Mouse (Mus musculus): ENCODE data around the gene Liph. TPM values are rescaled to one million over a fixed set of nuclear protein-coding genes. Genes with fewer than 3 reads are reported as not detected.

Gene Liph
- polyA plus RNA-seq, 2 experiments = 0.56 to 0.80 TPM

GRCm38 (mm10) chr16:21983146-21983545 is 12.3 kb downstream of the Liph start:
- H3K9me3 ChIP-seq (ENCODE audit: control insufficient read depth, low read length) = no peaks in the 10 kb centered on the region
- H3K4me3 ChIP-seq (ENCODE audit: insufficient read depth in 1 of 2, low read depth in 2 of 2, low read length in 2 of 2) = no peak overlapping the region
- no peak for ATAC-seq (ENCODE audit: insufficient read depth)
- no peaks in the 10 kb centered on the region for H3K36me3 ChIP-seq (replicated peaks; ENCODE audit: control insufficient read depth, insufficient read depth, low read depth)
- TF ChIP-seq CTCF (IDR thresholded peaks at IDR 0.05; ENCODE audit: low read depth) = no peak
- no peak for TF ChIP-seq EP300 (IDR thresholded peaks at IDR 0.05; ENCODE audit: low read depth)
- 79% methylated on average over 9 of the region's 9 CpGs for WGBS (ENCODE audit: insufficient replicate concordance)
- no peaks in the 10 kb centered on the region for H3K27me3 ChIP-seq (ENCODE audit: control insufficient read depth, insufficient read depth, low read length)
- no peak overlapping the region for H3K9ac ChIP-seq (replicated peaks)
- DNase-seq (ENCODE audit: low read depth in 3 of 3, low spot score in 3 of 3) = no peak
- H3K4me2 ChIP-seq (ENCODE audit: low read depth) = no peak overlapping the region
- H3K27ac ChIP-seq = no peak overlapping the region
- no peaks in the 10 kb centered on the region for H3K4me1 ChIP-seq (replicated peaks; ENCODE audit: control insufficient read depth in 2 of 2, insufficient read depth in 2 of 2, low read length in 1 of 2)

GRCm38 (mm10) chr16:21977347-21977746 is 18.1 kb downstream of the Liph start:
- no peak overlapping the region for H3K9ac ChIP-seq (replicated peaks)
- 56% methylated on average over 5 of the region's 5 CpGs for WGBS (ENCODE audit: insufficient replicate concordance)
- H3K4me3 ChIP-seq (ENCODE audit: insufficient read depth in 1 of 2, low read depth in 2 of 2, low read length in 2 of 2) = no peak overlapping the region

GRCm38 (mm10) chr16:21976203-21976602 is 19.3 kb downstream of the Liph start:
- no peak overlapping the region for H3K9ac ChIP-seq (replicated peaks)
- DNase-seq (ENCODE audit: low read depth in 3 of 3, low spot score in 3 of 3) (no peak), ATAC-seq (ENCODE audit: insufficient read depth) (no peak)
- H3K27me3 ChIP-seq (ENCODE audit: control insufficient read depth, insufficient read depth, low read length) = peaks cover 11% of the 10 kb centered on the region
- no peaks in the 10 kb centered on the region for H3K36me3 ChIP-seq (replicated peaks; ENCODE audit: control insufficient read depth, insufficient read depth, low read depth)
- no peaks in the 10 kb centered on the region for H3K4me1 ChIP-seq (replicated peaks; ENCODE audit: control insufficient read depth in 2 of 2, insufficient read depth in 2 of 2, low read length in 1 of 2)
- no peak overlapping the region for H3K4me2 ChIP-seq (ENCODE audit: low read depth)
- WGBS (ENCODE audit: insufficient replicate concordance) = 11% methylated on average over 16 of the region's 16 CpGs
- no peaks in the 10 kb centered on the region for H3K9me3 ChIP-seq (ENCODE audit: control insufficient read depth, low read length)
- H3K27ac ChIP-seq = no peak overlapping the region
- H3K4me3 ChIP-seq (ENCODE audit: insufficient read depth in 1 of 2, low read depth in 2 of 2, low read length in 2 of 2) = no peak overlapping the region
- TF ChIP-seq EP300 (IDR thresholded peaks at IDR 0.05; ENCODE audit: low read depth) = no peak
- no peak for TF ChIP-seq CTCF (IDR thresholded peaks at IDR 0.05; ENCODE audit: low read depth)

More at GRCm38 (mm10) chr16:21977347-21977746, 18.1 kb downstream of the Liph start:
- Histone ChIP-seq H3K4me2 (ENCODE audit: low read depth) (no peak overlapping the region), H3K27me3 (ENCODE audit: control insufficient read depth, insufficient read depth, low read length) (peaks cover 11% of the 10 kb centered on the region), H3K4me1 (replicated peaks; ENCODE audit: control insufficient read depth in 2 of 2, insufficient read depth in 2 of 2, low read length in 1 of 2) (no peaks in the 10 kb centered on the region), H3K27ac (no peak overlapping the region), H3K9me3 (ENCODE audit: control insufficient read depth, low read length) (no peaks in the 10 kb centered on the region), H3K36me3 (replicated peaks; ENCODE audit: control insufficient read depth, insufficient read depth, low read depth) (no peaks in the 10 kb centered on the region)
- DNase-seq (ENCODE audit: low read depth in 3 of 3, low spot score in 3 of 3) (no peak), ATAC-seq (ENCODE audit: insufficient read depth) (no peak)
- TF ChIP-seq CTCF (IDR thresholded peaks at IDR 0.05; ENCODE audit: low read depth) (no peak), EP300 (IDR thresholded peaks at IDR 0.05; ENCODE audit: low read depth) (no peak)

GRCm38 (mm10) chr16:21971446-21971845 is 24.0 kb downstream of the Liph start:
- no peak overlapping the region for H3K27ac ChIP-seq
- H3K9ac ChIP-seq (replicated peaks) = no peak overlapping the region
- H3K36me3 ChIP-seq (replicated peaks; ENCODE audit: control insufficient read depth, insufficient read depth, low read depth) = no peaks in the 10 kb centered on the region
- no peak overlapping the region for H3K4me3 ChIP-seq (ENCODE audit: insufficient read depth in 1 of 2, low read depth in 2 of 2, low read length in 2 of 2)
- no peak overlapping the region for H3K4me2 ChIP-seq (ENCODE audit: low read depth)
- TF ChIP-seq CTCF (IDR thresholded peaks at IDR 0.05; ENCODE audit: low read depth) = no peak
- TF ChIP-seq EP300 (IDR thresholded peaks at IDR 0.05; ENCODE audit: low read depth) = no peak
- no peaks in the 10 kb centered on the region for H3K9me3 ChIP-seq (ENCODE audit: control insufficient read depth, low read length)
- ATAC-seq (ENCODE audit: insufficient read depth) (no peak), DNase-seq (ENCODE audit: low read depth in 3 of 3, low spot score in 3 of 3) (no peak)
- H3K4me1 ChIP-seq (replicated peaks; ENCODE audit: control insufficient read depth in 2 of 2, insufficient read depth in 2 of 2, low read length in 1 of 2) = no peaks in the 10 kb centered on the region
- WGBS (ENCODE audit: insufficient replicate concordance) = 66% methylated on average over 4 of the region's 4 CpGs
- H3K27me3 ChIP-seq (ENCODE audit: control insufficient read depth, insufficient read depth, low read length) = peaks cover 5% of the 10 kb centered on the region

- Histone ChIP-seq H3K9ac (replicated peaks) (no peak overlapping the region), H3K4me1 (replicated peaks; ENCODE audit: control insufficient read depth in 2 of 2, insufficient read depth in 2 of 2, low read length in 1 of 2) (no peaks in the 10 kb centered on the region), H3K4me2 (ENCODE audit: low read depth) (no peak overlapping the region), H3K36me3 (replicated peaks; ENCODE audit: control insufficient read depth, insufficient read depth, low read depth) (no peaks in the 10 kb centered on the region), H3K27me3 (ENCODE audit: control insufficient read depth, insufficient read depth, low read length) (no peaks in the 10 kb centered on the region), H3K4me3 (ENCODE audit: insufficient read depth in 1 of 2, low read depth in 2 of 2, low read length in 2 of 2) (no peak overlapping the region), H3K9me3 (ENCODE audit: control insufficient read depth, low read length) (no peaks in the 10 kb centered on the region), H3K27ac (no peak overlapping the region)
- ATAC-seq (ENCODE audit: insufficient read depth) = no peak
- TF ChIP-seq EP300 (IDR thresholded peaks at IDR 0.05; ENCODE audit: low read depth) (no peak), CTCF (IDR thresholded peaks at IDR 0.05; ENCODE audit: low read depth) (no peak)
- DNase-seq (ENCODE audit: low read depth in 3 of 3, low spot score in 3 of 3) = no peak
- 69% methylated on average over 6 of the region's 6 CpGs for WGBS (ENCODE audit: insufficient replicate concordance)
Measured at GRCm38 (mm10) chr16:21970536-21970935, 24.9 kb downstream of the Liph start.

Measured in liver, embryonic 14.5 days (tissue).